Mouse (Mus musculus): ENCODE data around the gene Plppr1. TPM values are rescaled to one million over a fixed set of nuclear protein-coding genes. Genes with fewer than 3 reads are reported as not detected.
"Not testable (repeated sequence)": the region's sequence is repeated elsewhere in the genome, so short reads cannot be mapped to it uniquely, and the experiment has no call there.

The Plppr1 gene
- total RNA-seq, 2 experiments from 2014 or later, result 0.44 to 0.60 TPM

- DNase-seq (ENCODE audit: low spot score in 2 of 2), result no peak
Observed at GRCm38 (mm10) chr4:49232206-49233031, 173.3 kb downstream of the Plppr1 start.

- no peak for DNase-seq (ENCODE audit: low spot score in 2 of 2)
Observed at GRCm38 (mm10) chr4:49233032-49233406, 173.9 kb downstream of the Plppr1 start.

- no peak for DNase-seq (ENCODE audit: low spot score in 2 of 2)
Observed at GRCm38 (mm10) chr4:49238111-49238510, 179.0 kb downstream of the Plppr1 start.

GRCm38 (mm10) chr4:49239451-49239850, 180.4 kb downstream of the Plppr1 start:
- DNase-seq (ENCODE audit: low spot score in 2 of 2), result no peak

- no peak for DNase-seq (ENCODE audit: low spot score in 2 of 2)
Observed at GRCm38 (mm10) chr4:49244791-49245190, 185.7 kb downstream of the Plppr1 start.

GRCm38 (mm10) chr4:49245274-49245673, 186.2 kb downstream of the Plppr1 start:
- DNase-seq (ENCODE audit: low spot score in 2 of 2), result no peak

GRCm38 (mm10) chr4:49251262-49251661, 192.2 kb downstream of the Plppr1 start:
- DNase-seq (ENCODE audit: low spot score in 2 of 2), result no peak

GRCm38 (mm10) chr4:49252169-49252568, 193.1 kb downstream of the Plppr1 start:
- no peak for DNase-seq (ENCODE audit: low spot score in 2 of 2)

- DNase-seq (ENCODE audit: low spot score in 2 of 2), result no peak
Observed at GRCm38 (mm10) chr4:49278515-49278914, 219.4 kb downstream of the Plppr1 start.

- DNase-seq (ENCODE audit: low spot score in 2 of 2), result no peak
Observed at GRCm38 (mm10) chr4:49284692-49285291, 225.7 kb downstream of the Plppr1 start.

- DNase-seq (ENCODE audit: low spot score in 2 of 2), result no peak
Observed at GRCm38 (mm10) chr4:49285340-49286196, 226.5 kb downstream of the Plppr1 start.

GRCm38 (mm10) chr4:49286197-49286492, 227.1 kb downstream of the Plppr1 start:
- no peak for DNase-seq (ENCODE audit: low spot score in 2 of 2)

GRCm38 (mm10) chr4:49296434-49296833, 237.4 kb downstream of the Plppr1 start:
- no peak for DNase-seq (ENCODE audit: low spot score in 2 of 2)

GRCm38 (mm10) chr4:49299576-49299975, 240.5 kb downstream of the Plppr1 start:
- no peak for DNase-seq (ENCODE audit: low spot score in 2 of 2)

GRCm38 (mm10) chr4:49321903-49322635, 263.0 kb downstream of the Plppr1 start:
- DNase-seq (ENCODE audit: low spot score in 2 of 2), result no peak

GRCm38 (mm10) chr4:49337949-49338348, 278.9 kb downstream of the Plppr1 start:
- DNase-seq (ENCODE audit: low spot score in 2 of 2), result not testable (repeated sequence)

- not testable (repeated sequence) for DNase-seq (ENCODE audit: low spot score in 2 of 2)
Observed at GRCm38 (mm10) chr4:49340091-49340490, 281.0 kb downstream of the Plppr1 start.

GRCm38 (mm10) chr4:49348001-49348400, 288.9 kb downstream of the Plppr1 start:
- DNase-seq (ENCODE audit: low spot score in 2 of 2), result not testable (repeated sequence)

- DNase-seq (ENCODE audit: low spot score in 2 of 2), result no peak
Observed at GRCm38 (mm10) chr4:49348677-49349076, 289.6 kb downstream of the Plppr1 start.

- no peak for DNase-seq (ENCODE audit: low spot score in 2 of 2)
Observed at GRCm38 (mm10) chr4:49350470-49350869, 291.4 kb downstream of the Plppr1 start.

- no peak for DNase-seq (ENCODE audit: low spot score in 2 of 2)
Observed at GRCm38 (mm10) chr4:49357097-49357496, 298.0 kb downstream of the Plppr1 start.
